Mouse (Mus musculus): ENCODE measurements around the gene Camk1.

The Camk1 gene

GRCm38 (mm10) chr6:113306322-113306985 is 37.3 kb downstream of the Camk1 start:
- peak; percentile 99 for DNase-seq (ENCODE audit: low spot score in 2 of 2)

GRCm38 (mm10) chr6:113302258-113302657 is 41.5 kb downstream of the Camk1 start:
- no peak for DNase-seq (ENCODE audit: low spot score in 2 of 2)

GRCm38 (mm10) chr6:113301350-113301749 is 42.4 kb downstream of the Camk1 start:
- DNase-seq (ENCODE audit: low spot score in 2 of 2): no peak

GRCm38 (mm10) chr6:113296639-113297038 is 47.1 kb downstream of the Camk1 start:
- no peak for DNase-seq (ENCODE audit: low spot score in 2 of 2)

- no peak for DNase-seq (ENCODE audit: low spot score in 2 of 2)
Observed at GRCm38 (mm10) chr6:113296046-113296445, 47.7 kb downstream of the Camk1 start.

GRCm38 (mm10) chr6:113292938-113293337 is 50.8 kb downstream of the Camk1 start:
- DNase-seq (ENCODE audit: low spot score in 2 of 2): no peak

GRCm38 (mm10) chr6:113290346-113290745 is 53.4 kb downstream of the Camk1 start:
- no peak for DNase-seq (ENCODE audit: low spot score in 2 of 2)

GRCm38 (mm10) chr6:113289346-113289745 is 54.4 kb downstream of the Camk1 start:
- no peak for DNase-seq (ENCODE audit: low spot score in 2 of 2)

- no peak for DNase-seq (ENCODE audit: low spot score in 2 of 2)
Observed at GRCm38 (mm10) chr6:113287236-113287635, 56.5 kb downstream of the Camk1 start.

- DNase-seq (ENCODE audit: low spot score in 2 of 2): no peak
Observed at GRCm38 (mm10) chr6:113286316-113286715, 57.5 kb downstream of the Camk1 start.

- no peak for DNase-seq (ENCODE audit: low spot score in 2 of 2)
Observed at GRCm38 (mm10) chr6:113284931-113285330, 58.9 kb downstream of the Camk1 start.

Measured in right cerebral cortex, postnatal 10 days (tissue).